Mouse (Mus musculus): Measurements from ENCODE around the gene Cd300lb. TPM values are rescaled to one million over a fixed set of nuclear protein-coding genes. Genes with fewer than 3 reads are reported as not detected.

Gene Cd300lb
- polyA plus RNA-seq, 1 experiment, result not detected

- no peak for TF ChIP-seq GATA1 (IDR thresholded peaks at IDR 0.05; ENCODE audit: low read length)
Observed at GRCm38 (mm10) chr11:114896085-114896484, 38.1 kb downstream of the Cd300lb start.

- TF ChIP-seq GATA1 (IDR thresholded peaks at IDR 0.05; ENCODE audit: low read length), result no peak
Observed at GRCm38 (mm10) chr11:114890542-114890941, 43.6 kb downstream of the Cd300lb start.

GRCm38 (mm10) chr11:114889991-114890518, 44.1 kb downstream of the Cd300lb start, which contains the start of gene Cd300a:
Gene Cd300a (plus strand): TSS chr11:114890041.
- no peak for TF ChIP-seq GATA1 (IDR thresholded peaks at IDR 0.05; ENCODE audit: low read length)

- TF ChIP-seq GATA1 (IDR thresholded peaks at IDR 0.05; ENCODE audit: low read length), result no peak
Observed at GRCm38 (mm10) chr11:114884380-114885100, 49.6 kb downstream of the Cd300lb start.

GRCm38 (mm10) chr11:114883251-114883789, 50.9 kb downstream of the Cd300lb start:
- TF ChIP-seq GATA1 (IDR thresholded peaks at IDR 0.05; ENCODE audit: low read length), result no peak

- no peak for TF ChIP-seq GATA1 (IDR thresholded peaks at IDR 0.05; ENCODE audit: low read length)
Observed at GRCm38 (mm10) chr11:114880589-114880988, 53.6 kb downstream of the Cd300lb start.

GRCm38 (mm10) chr11:114880185-114880584, 54.0 kb downstream of the Cd300lb start:
- TF ChIP-seq GATA1 (IDR thresholded peaks at IDR 0.05; ENCODE audit: low read length), result no peak

- TF ChIP-seq GATA1 (IDR thresholded peaks at IDR 0.05; ENCODE audit: low read length), result no peak
Observed at GRCm38 (mm10) chr11:114879666-114880065, 54.5 kb downstream of the Cd300lb start.

- no peak for TF ChIP-seq GATA1 (IDR thresholded peaks at IDR 0.05; ENCODE audit: low read length)
Observed at GRCm38 (mm10) chr11:114877145-114877544, 57.0 kb downstream of the Cd300lb start.

- no peak for TF ChIP-seq GATA1 (IDR thresholded peaks at IDR 0.05; ENCODE audit: low read length)
Observed at GRCm38 (mm10) chr11:114876621-114877020, 57.6 kb downstream of the Cd300lb start.

- TF ChIP-seq GATA1 (IDR thresholded peaks at IDR 0.05; ENCODE audit: low read length), result no peak
Observed at GRCm38 (mm10) chr11:114876176-114876575, 58.0 kb downstream of the Cd300lb start.

GRCm38 (mm10) chr11:114875301-114875801, 58.8 kb downstream of the Cd300lb start:
- no peak for TF ChIP-seq GATA1 (IDR thresholded peaks at IDR 0.05; ENCODE audit: low read length)

- no peak for TF ChIP-seq GATA1 (IDR thresholded peaks at IDR 0.05; ENCODE audit: low read length)
Observed at GRCm38 (mm10) chr11:114874226-114875145, 59.7 kb downstream of the Cd300lb start.

- TF ChIP-seq GATA1 (IDR thresholded peaks at IDR 0.05; ENCODE audit: low read length), result no peak
Observed at GRCm38 (mm10) chr11:114873022-114873817, 61.0 kb downstream of the Cd300lb start.

Other genes with a start within 250 kb of the Cd300lb start
- gene Dnaic2, start 207.0 kb downstream of the Cd300lb start, polyA plus RNA-seq (2012), result not detected in 2 replicates
- not detected in 2 replicates for gene Kif19a, start 169.0 kb downstream of the Cd300lb start, polyA plus RNA-seq (2012)
- not detected in 2 replicates for gene Btbd17, start 138.4 kb downstream of the Cd300lb start, polyA plus RNA-seq (2012)
- gene Gpr142, start 135.5 kb downstream of the Cd300lb start, polyA plus RNA-seq (2012), result not detected in 2 replicates
- not detected in 2 replicates for gene Gprc5c, start 83.2 kb downstream of the Cd300lb start, polyA plus RNA-seq (2012)
- not detected in 2 replicates for gene Cd300a, start 44.3 kb downstream of the Cd300lb start, polyA plus RNA-seq (2012)
- not detected in 2 replicates for gene Cd300c, start 34.8 kb upstream of the Cd300lb start, polyA plus RNA-seq (2012)
- gene Cd300ld, start 55.5 kb upstream of the Cd300lb start, polyA plus RNA-seq (2012), result not detected in 2 replicates
- not detected in 2 replicates for gene Cd300c2, start 67.5 kb upstream of the Cd300lb start, polyA plus RNA-seq (2012)
- gene Cd300ld2, start 81.8 kb upstream of the Cd300lb start, polyA plus RNA-seq (2012), result not detected in 2 replicates
- gene Cd300ld4, start 92.6 kb upstream of the Cd300lb start, polyA plus RNA-seq (2012), result not detected in 2 replicates
- not detected in 2 replicates for gene Cd300ld5, start 103.4 kb upstream of the Cd300lb start, polyA plus RNA-seq (2012)
- not detected in 2 replicates for gene Cd300ld3, start 114.0 kb upstream of the Cd300lb start, polyA plus RNA-seq (2012)
- not detected in 2 replicates for gene Cd300e, start 127.8 kb upstream of the Cd300lb start, polyA plus RNA-seq (2012)
- gene Rab37, start 157.0 kb upstream of the Cd300lb start, polyA plus RNA-seq (2012), result 1.3 and 1.4 TPM in 2 replicates
- not detected in 2 replicates for gene Cd300lf, start 199.6 kb upstream of the Cd300lb start, polyA plus RNA-seq (2012)
- gene Slc9a3r1, start 229.0 kb upstream of the Cd300lb start, polyA plus RNA-seq (2012), result 237 and 268 TPM in 2 replicates